Mouse (Mus musculus): ENCODE measurements around the gene Zfp688.

- TF ChIP-seq EP300 (IDR thresholded peaks at IDR 0.05; ENCODE audit: insufficient read depth, low read depth, low read length) (no peak), CTCF (IDR thresholded peaks at IDR 0.05; ENCODE audit: low read depth, low read length) (no peak), POLR2A (IDR thresholded peaks at IDR 0.05; ENCODE audit: insufficient read depth, low read length) (no peak)
Observed at GRCm38 (mm10) chr7:127448521-127449300, 26.8 kb upstream of the Zfp688 start, which contains the start of gene Zfp689.

All from ES-Bruce4 (cell line).